Mouse (Mus musculus): ENCODE measurements at regions not wholly inside any gene's neighbourhood (a gene's known extent, or its start where the extent isn't known, plus 50 kb on each side); places are given as distances from the start of the nearest gene placed in this dataset.

DNA sequence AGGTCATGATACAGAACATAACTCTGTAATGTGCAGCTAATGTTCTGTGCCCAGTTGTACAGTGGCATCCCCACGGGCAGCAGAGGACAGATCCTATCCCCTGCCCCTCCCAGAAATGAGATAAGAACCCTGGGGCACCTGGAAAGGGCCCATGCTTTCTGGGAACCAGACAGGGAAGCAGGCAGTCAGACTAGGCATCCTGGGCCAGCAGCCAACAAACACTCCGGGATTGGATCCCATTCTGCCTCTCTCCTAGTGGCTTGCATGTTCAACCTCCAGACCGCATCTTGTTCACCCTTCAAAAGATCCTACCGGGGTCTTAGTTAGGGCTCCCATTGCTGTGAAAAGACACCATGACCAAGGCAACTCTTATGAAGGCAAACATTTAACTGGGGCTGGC is 229.0 kb upstream of the Rpl38 start:
- DNase-seq (ENCODE audit: low spot score): no peak

DNA sequence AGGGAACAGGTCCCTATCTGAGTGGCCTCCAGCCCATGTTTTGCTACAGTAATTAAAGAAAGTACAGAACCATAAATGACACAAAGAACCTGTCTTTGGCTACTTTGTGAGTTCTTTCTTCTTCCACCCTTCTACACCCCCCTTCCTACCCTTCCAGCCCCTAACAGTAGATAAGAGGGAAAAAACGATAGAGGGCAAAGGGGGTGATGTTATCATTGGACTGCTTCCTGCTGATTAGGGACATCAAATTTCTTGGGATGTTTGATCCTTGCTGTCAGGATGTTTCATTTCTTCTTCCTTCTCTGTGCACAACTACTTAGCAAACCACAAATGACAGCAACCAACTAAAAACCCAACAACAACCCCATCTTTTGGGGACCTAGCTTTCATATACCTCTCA is 232.5 kb upstream of the Rpl38 start:
- no peak for DNase-seq (ENCODE audit: low spot score)

DNA sequence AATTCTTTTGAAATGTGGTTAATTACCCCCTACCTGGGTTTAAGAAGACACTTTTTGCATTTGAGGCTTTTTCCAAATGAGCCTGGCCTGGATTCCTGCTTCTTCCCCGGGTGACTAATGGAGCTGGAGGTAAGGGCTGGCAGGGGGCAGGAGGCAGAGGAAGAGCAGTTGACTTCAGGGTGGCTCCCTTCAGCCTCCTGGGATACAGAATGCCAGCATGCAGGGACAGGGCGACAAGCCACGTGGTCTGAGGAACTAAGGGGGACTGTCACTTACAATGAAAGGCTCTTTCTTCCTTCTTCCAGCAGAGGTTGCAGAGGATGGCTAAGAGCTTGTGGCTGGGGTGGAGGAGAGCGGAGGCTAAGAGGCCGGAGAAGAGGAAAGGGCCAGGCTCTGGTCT is 234.8 kb upstream of the Rpl38 start:
- DNase-seq (ENCODE audit: low spot score): no peak

DNA sequence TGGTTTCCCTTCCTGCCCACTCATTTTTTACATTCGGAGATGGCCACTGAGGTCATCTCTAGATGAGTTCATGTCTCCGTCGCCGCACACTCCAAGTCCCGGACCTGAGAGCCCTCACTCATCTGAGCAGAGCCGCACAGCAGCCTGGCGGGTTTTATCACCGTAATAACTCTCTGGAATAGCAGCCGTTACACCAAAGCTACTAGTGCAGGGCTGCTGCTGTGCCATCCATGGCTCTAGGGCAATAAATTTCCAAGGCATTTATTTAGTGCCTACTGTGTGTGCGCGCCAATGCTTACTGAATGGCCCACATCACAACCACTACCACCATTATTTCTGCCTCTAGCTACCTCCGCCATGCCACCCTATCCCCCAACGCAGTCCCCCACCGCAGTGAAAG is 242.9 kb upstream of the Rpl38 start:
- no peak for DNase-seq (ENCODE audit: low spot score)

DNA sequence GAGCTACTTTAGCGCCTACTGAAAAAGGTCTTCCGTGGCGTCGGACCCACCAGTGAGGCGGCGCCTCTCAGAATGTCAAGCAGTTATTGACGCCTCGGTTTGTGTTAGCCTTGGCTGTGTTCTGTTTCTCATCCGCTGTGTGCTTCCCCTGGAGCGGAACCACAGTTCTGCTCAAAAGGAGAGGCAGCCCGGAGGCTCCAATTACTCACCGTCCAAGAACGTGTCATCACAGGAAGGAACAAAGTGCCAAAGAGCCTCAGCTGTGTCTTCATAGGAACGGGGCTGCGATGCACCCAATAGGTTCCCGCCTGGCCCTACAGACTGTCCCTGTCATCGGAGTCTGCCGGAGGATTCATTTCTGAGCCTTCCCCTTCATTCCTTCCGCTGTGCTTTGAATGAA is 245.0 kb upstream of the Rpl38 start:
- DNase-seq (ENCODE audit: low spot score): no peak

DNA sequence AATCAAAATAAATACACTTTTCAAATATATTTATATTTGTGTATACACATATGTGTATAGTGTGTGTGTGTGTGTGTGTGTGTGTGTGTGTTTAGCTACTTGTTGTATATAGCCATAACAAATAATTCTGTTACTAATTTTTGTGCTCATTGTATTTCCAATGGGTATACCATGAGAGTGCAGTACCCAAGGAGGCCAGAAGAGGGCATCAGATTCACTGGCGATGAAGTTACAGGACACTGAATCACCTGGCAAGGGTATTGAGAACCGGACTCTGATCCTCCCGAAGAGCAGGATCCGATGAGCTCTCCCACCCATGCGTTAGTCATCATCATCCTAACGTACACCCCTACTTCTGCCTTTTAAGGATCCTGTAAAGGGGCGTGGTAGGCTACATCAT is 249.3 kb upstream of the Rpl38 start:
- DNase-seq (ENCODE audit: low spot score): no peak

DNA sequence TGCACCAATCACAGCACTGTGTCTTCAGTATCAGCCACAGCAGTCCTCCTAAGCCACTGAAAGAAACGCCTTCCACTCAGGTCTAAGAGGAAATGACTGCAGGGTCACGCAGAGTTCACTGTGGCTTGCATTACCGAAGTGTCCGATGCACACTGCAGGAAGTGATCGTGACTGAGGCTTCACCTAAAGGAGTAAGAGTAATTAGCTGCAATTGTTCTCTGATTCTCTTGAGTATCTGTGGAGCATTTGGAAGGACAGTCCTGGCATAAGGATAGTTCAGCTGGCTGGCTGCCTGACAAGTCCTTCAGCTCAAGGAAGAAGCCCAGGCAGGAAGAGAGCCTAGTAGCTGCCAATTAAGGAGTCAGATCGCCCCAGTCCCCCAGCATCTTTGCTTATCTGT is 252.2 kb upstream of the Rpl38 start:
- DNase-seq (ENCODE audit: low spot score): no peak

DNA sequence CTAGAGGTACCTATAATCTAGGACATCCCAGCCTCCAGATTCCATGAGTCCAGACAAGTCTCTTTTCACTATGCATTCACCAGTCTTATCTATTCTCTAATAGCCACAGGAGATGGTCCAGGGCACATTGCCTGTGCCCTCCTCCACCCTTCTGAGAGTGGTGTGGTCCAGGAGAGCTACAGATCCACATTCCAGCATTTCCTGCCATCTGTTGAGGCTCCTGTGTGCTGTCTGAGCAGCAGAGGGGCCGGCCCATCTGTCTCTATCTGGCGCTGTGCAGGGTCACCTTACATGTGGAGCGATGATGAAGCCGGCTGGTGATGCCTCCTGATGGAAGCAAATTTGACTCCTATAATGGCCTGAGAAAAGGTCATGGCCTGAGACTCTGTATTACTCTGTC is 263.9 kb upstream of the Rpl38 start:
- DNase-seq (ENCODE audit: low spot score): no peak

DNA sequence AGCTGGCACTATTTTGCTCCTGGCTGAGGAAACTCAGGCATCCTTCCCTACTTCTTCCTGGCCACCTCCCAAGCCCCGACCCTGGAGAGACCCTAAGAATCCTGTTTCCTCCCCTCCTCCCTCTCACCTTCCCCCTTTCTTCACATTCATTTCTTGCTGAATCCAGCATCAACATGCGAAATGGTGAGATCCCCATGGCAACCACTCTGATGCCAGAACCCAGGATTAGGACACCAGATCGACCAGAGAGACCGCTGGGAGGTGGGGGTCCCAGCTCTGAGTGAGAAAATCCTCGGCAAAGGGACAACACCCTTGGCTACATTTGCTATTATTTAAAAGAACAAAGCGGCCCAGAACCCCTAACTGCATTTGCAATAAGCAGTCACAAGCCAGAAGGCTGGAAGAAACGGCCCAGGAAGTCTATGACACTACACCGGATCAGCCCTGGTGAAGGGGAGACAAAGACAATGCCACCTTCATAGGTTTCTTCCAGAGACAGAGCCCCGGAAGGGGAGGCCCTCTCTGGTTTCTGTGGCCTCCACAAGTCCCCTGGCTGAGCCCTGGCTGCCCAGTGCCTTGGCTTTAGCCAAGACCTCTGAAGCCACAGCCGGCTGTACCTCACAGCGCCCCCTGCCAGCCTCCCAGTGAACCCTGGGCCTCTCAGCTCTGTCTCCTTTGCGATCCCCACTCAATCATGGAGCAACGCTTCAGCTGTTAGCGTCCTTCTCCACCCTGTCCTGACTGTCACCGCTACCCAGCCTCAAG is 265.6 kb upstream of the Rpl38 start:
- no peak for DNase-seq (ENCODE audit: low spot score)

DNA sequence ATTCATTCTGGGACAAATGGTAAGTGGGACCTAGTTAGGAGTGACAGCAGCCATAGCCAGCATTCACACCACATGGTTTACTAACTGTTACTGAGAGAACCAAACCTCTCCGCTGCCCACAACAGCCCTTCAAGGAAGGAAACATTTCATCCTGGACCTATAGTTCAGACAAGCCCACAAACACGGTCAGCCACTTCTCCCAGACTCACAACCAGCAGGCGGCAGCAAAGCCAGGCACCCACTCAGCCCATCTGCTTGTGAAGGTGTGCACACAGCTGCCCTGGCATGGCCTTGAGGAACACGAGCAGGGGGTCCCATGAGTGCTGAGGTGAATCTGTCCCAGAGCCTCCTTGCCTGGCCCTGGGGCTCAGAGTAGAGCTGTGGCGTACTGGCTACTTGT is 267.6 kb upstream of the Rpl38 start:
- DNase-seq (ENCODE audit: low spot score): no peak

DNA sequence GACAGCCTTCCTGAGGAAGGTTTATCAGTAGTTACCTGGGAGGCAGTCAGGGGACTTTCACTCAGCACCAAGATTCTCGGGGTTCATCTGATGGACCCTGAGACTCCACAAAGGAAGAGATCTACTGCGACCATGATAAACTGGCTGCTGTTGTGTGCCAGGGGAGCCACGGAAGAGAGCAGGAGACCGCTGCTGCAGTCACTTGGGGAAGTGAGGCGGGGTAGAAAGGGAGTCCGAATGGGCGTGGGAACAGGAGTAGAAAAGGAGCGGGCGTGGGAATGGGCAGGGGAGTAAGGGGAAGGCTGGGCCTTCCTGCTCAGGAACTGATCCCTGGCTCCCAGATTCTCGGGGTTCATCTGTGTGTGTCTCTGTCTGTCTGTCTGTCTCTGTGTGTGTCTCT is 276.2 kb upstream of the Rpl38 start:
- no peak for DNase-seq (ENCODE audit: low spot score)

DNA sequence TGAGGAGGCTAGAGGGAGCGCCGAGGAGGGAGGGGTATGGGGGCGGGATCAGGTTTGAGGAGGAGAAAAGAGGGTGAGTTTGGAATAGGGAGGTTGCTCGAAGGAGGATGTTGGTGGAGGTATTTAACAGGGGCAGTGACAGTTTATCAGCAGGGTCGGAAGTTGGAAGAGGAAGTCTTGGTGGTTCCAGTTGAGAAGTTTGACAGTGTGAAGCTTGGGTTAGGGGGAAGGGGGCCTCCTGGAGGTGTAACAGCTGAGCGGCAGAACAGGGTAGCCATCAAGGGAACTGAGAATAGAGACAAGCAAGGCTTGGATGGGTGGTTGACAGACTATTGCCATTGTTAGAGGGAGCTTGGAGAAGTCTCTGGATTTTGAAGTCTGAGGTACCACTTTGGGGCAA is 276.8 kb upstream of the Rpl38 start:
- DNase-seq (ENCODE audit: low spot score): no peak

DNA sequence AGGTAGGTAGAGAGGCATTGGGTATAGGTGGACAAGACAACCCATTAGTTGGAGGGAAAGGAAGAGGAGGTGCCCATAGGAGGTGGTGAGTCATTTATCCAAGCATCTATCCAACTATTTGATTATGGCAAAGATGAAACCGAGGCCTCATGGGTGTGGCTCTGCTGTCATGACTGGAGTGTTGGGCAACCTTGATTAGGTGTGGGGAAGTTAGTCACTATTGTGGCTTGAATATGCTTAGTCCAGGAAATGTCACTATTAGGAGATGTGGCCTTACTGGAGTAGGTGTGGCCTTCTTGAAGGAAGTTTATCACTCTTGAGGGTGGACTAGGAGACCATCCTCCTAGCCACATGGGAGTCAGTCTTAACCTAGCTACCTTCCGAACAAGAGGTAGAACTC is 281.2 kb upstream of the Rpl38 start:
- DNase-seq (ENCODE audit: low spot score): no peak

DNA sequence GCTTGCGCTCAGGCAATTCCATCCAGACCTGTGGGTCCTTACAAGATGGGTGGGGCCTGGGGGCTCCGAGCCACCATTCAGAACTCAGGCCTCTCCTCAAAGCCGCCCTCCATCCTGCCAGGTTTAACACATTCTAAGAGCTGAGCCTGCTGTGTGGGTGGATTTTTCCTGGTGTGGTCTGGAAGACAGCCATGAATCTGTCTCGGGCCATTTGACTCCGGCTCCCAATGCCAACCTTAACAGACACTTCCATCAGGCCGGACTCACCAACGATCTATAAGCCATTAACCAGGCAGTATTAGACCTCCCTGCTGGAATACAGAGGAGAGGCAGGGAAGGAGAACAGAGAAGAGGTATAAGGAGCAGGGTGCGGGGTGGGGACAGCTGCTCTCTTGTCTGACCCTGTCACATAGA is 288.9 kb upstream of the Rpl38 start:
- DNase-seq (ENCODE audit: low spot score): no peak

DNA sequence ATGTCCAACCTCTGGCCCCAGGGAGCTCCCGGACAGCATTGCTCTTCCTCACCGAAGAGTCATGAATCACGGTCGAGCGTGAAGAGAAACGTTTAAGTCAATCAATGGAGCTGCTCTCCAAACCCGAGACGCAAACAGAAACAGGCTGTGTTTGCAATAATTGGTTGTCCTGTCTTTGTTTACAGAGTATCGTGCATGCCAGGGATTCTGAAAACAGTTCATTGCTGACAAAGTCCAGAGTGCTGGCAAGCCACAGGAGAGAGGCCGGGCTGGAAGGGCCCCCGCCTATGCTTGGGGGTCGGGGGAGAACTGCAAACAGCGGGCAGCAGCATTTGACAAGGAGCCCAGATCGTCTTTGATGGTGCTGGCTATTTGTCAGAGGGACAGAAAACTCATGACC is 292.4 kb upstream of the Rpl38 start:
- DNase-seq (ENCODE audit: low spot score): no peak

DNA sequence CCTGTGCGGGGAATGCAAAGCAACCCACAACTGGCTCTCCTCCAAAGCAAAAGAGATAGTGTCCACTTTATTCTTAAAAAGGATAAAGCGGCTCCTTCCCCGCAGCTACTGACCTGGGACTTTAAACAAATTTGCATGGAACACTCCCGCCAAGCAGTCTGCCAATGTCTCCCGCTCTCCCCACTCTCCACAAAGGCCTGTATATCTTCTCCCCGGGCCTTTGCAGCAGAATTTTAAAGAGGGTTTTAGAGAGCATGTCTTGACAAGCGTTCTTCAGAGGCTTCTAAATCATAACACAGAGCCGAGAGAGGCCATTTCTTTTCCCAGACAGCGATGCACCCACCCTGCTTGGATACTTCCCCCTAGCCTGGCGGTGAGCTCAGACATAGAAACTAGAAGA is 297.6 kb upstream of the Rpl38 start:
- DNase-seq (ENCODE audit: low spot score): no peak

DNA sequence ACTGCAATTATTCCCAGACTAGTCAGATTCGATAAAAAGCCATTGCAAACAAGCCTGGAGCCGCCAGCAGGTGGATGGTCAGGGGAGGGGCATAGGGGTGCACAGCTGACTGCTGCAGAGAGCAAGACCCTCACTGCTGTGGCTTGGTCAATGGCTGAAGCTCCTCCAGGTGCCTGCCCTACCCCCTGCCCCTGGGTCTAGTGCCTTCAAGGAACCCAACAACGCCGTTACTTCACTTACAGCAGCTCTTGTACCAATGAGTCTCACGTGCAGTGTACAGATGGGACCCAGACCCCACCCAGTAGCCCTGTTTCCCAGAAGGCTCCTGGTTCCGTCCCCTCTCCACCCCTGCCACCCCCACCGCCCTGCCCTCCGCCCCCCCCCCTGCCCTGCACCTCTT is 300.5 kb upstream of the Rpl38 start:
- no peak for DNase-seq (ENCODE audit: low spot score)

DNA sequence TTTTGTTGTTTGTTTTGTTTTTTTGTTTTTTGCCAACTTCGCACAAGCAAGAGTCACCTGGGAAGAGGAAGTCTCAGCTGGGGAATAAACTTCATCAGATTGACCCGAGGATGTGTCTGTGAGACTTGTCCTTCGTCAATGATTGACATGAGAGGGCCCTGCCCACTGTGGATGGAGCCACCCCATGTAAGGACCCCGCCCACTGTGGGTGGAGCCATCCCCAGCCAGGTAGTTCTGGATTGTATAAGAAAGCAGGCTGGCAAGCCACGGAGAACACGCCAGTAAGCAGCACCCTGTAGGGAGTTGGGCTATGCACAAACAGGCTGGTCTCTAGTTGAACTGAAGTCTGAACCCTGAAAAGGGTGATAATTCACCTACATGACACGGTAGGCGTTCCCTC is 294.1 kb upstream of the Sdk2 start:
- no peak for DNase-seq (ENCODE audit: low spot score)

DNA sequence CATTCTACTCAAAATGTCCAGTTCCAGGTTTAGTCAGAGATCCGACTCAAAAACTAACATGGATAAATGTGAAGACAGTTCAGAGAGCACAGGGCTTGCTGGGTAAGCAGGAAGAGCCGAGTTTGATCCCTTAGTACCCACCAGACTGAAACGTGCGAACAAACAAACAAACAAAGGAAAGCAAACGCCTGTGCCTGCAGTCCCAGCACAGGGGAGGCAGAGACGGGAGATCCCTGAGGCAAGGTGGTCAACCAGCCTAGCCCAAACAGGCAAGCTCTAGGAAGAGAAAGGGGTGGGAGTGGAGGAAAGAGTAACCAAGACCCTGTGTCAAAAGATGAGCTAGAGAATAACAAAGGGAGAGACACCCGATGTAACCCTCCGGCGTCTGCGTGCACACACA is 293.5 kb upstream of the Sdk2 start:
- no peak for DNase-seq (ENCODE audit: low spot score)

DNA sequence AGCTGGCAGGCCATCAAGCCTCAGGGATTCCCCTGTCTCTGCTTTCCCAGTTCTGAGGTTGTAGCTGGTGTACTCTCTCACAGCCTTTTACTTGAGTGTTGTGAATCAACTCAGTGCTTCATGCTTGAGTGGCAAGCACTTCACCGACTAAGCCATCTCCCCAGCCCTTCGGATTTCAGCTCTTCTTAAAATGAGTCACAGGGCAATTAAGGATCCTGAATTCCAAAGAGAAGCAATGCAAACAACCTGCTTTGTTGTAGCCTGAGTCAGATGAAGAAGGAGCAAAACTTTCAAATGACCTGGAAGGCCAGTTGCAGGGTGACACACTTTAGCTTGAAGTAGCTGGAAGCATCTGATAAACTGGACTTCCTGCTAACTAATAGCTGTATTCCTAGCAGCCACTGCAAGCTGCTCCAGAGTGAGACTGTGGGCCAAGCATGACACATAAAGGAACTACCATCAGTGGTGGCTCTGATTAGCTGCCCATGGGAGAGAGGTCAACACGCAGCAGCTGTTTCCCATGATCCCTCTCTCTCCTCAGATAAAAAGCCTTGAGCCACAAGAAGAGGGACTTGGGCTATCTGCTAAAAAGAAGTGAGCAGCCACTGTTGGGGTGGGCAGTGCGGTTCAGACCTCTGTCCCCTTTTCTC is 285.4 kb upstream of the Sdk2 start:
- DNase-seq (ENCODE audit: low spot score): no peak

DNA sequence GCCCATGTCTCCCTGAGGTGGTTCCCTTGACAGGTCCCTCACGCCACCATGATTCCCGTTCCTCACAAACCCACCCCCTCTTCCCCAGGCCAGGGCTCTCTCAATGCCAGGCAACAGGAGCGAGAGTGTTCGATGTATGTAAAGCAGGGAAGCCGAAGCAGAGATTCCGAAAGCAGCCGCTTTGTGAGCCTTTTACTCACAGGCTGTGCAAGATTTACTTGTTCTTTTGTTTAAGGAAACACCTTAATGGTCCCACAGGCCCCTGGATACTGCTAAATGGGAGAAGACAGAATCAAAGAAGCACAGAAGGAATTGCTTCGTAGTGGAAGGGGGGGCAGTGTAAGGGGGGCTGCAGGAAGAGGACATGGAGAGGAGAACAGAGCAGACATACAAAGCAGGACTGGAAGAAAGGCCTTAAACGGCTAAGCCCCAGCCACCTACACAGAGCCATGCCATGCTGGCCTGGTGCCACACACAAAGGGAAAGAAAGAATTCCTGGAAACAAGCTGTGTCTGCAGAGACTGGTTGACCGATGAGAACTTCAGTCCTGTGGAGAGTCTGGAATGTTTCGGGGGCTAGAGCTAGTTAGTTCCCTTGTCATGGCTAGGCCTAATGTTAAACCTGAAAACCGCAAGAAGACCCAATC is 270.1 kb upstream of the Sdk2 start:
- no peak for DNase-seq (ENCODE audit: low spot score)

DNA sequence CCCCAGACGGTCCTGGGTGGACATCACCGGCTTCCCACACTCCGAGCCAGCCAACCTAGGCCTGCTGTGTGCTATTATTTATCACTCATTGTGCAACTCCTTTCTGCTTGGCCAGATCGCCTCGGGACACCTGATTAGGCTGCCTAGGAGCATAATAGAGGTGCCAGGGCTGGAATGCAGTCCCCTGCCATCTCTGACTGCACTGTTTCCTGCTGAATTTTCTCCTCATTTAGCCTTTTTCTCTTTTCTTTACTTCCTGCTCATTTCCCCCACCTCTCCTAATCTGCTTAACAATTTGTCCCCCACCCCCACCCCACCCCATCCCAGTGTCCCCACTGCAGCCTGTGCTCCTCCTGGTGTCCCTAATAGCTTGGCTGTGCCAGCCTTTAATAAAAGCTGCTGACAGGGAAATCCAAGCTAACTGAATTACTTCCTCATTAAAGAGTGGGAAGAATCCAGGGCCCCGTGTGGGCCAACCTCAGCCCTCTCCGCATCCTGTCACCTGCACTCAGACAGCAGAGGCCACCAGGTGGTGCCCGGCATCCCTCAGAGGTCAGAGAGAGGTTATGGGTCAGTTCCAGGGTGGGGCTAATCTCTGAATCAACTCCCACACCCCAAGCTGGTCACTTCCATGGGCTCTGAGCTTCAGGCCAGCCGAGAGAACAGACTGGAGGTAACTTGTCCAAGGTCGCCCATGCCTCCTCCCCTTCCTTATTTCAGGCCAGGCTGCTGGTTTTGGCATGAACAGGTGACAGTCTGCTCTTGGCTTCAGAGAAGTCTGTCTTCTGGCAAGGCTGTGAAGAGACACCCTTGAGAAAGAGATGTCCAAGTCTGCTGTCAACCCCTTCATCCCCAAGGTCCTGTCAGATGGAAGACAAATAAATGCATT is 269.3 kb upstream of the Sdk2 start:
- no peak for DNase-seq (ENCODE audit: low spot score)

Data from urinary bladder, adult 2 months (tissue).